Mouse (Mus musculus): ENCODE data around the gene Serpinb5.

- TF ChIP-seq CTCF (IDR thresholded peaks at IDR 0.05; ENCODE audit: low read depth) (no peak), EP300 (IDR thresholded peaks at IDR 0.05; ENCODE audit: low read depth) (no peak)
Measured at GRCm38 (mm10) chr1:106866029-106866428, 5.1 kb downstream of the Serpinb5 start.
